Mouse (Mus musculus): ENCODE results near the gene Crtc1. TPM values are rescaled to one million over a fixed set of nuclear protein-coding genes. Genes with fewer than 3 reads are reported as not detected.

Gene Crtc1
- total RNA-seq, 2 experiments from 2014 or later = 2.7 to 9.3 TPM

- peak; percentile 75 for ATAC-seq (replicated peaks; ENCODE audit: poor library complexity)
These were observed 86.1 kb downstream of the Crtc1 start, which contains the start of gene Upf1 for GRCm38 (mm10) chr8:70353194-70353817. Upf1 (minus strand) TSS chr8:70353278.

- ATAC-seq (replicated peaks; ENCODE audit: poor library complexity) = no peak
These were observed 86.7 kb downstream of the Crtc1 start for GRCm38 (mm10) chr8:70352657-70353151.

DNA sequence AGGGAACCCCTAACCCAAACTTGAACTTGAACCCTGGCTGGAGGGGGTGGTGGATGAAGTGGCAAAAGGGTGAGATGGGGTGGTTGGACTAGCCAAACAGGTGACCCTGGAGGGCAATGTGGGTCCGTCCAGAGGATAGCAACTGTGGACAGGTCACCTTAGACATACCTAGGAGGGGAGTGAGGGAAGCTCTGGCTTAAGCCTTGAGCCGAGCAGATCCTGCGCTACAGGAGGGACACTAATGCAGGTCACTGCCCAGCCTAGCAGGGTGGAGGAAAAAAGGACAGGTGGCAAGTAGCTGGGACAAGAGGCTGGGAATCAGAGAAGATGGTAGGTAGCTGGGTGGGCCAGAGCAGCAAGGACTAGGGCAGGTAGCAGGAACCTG is 87.4 kb downstream of the Crtc1 start:
- ATAC-seq (replicated peaks; ENCODE audit: poor library complexity) = no peak

DNA sequence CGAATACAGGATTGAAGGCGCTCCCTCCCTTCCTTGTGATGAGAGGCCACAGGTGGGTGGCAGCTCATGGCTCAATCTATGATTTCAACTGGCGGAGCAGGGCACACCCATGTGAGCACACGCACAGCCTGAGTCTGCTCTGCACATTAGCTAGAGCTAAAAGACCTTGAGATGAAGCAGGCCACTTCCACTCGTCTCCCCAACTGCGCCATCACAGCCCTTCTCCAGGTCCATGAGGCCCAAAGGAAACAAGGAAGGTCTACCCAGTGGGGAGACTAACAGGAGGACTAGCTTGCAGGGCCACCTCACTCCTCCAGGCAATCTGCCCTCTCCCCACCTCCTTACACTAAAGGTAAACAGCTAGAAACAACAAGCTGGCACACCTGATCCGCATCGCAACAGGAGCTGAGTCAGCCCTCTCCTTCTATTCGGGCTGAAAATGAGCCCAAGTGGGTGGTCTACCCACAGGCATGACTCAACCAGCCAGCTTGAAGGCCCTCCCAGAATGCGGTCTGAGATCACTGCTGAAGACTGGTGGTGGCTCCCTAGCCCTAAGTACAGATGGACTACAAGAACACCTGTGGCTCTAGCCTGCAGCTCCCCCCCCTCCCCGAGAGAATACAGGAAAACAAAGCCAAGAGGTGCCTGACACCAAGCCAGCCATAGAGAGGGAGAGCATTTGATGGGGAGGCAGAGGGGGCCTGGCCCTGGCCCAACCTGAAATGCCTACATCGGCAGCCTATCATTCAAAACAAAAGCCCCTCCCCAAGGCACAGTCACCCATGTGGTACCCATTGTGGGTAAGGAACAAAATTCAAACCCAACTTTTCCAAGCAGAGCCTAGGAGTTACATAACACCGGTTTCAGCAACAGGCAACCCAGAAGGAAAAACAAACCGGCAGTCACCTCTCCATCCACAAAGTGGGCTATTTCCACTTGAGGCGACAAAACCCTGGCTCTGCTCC is 88.1 kb downstream of the Crtc1 start:
- ATAC-seq (replicated peaks; ENCODE audit: poor library complexity) = no peak

DNA sequence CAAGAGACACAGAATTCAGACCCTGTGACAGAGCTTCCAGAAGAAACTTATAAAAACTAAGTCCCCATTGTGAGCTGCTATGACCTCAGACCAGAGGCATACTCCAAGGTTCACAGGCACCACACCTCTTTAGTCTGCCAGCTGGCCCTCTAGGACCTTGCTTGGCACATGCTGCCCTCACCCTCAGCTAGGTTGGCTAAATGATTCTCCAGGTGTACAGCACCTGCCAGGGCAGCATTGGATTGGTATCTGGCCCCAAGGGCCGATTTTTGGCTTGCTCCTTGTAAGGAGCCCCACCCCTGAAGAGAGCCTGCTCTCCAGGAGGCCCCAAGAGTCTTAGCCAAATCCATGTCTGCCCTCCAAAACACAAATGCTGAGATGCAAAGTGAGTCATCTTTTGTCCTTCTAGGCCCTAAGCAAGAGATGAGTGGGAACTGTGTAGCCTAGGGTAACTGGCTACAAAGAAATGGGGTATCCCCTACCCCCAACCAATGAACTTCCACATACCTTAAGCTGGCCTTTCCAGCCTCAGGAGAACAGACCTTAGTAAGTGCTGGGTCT is 91.4 kb downstream of the Crtc1 start:
- no peak for ATAC-seq (replicated peaks; ENCODE audit: poor library complexity)

- no peak for ATAC-seq (replicated peaks; ENCODE audit: poor library complexity)
These were observed 91.9 kb downstream of the Crtc1 start for GRCm38 (mm10) chr8:70347443-70347842.

GRCm38 (mm10) chr8:70344279-70344678 is 95.1 kb downstream of the Crtc1 start:
- ATAC-seq (replicated peaks; ENCODE audit: poor library complexity) = no peak

- peak; percentile 63 for ATAC-seq (replicated peaks; ENCODE audit: poor library complexity)
These were observed 95.7 kb downstream of the Crtc1 start for GRCm38 (mm10) chr8:70343696-70344095.

DNA sequence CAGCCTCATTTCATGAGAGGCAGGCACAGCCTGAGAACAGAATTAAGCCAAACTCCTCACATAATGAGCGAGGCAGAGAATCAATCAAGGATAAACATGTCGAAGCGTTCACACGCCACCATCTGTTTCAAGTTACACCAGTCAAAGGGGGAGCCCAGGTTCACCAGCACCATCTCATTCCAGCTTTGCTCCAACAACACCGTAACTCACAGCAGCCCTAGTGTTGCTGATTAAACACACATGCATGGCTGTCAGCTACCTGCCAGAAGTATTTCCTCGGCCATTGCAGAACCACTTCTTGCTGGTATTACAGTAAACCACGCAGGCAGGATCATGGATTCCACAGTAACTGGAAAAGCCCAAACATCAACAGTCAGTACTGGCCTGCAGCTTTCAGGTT is 96.3 kb downstream of the Crtc1 start:
- no peak for ATAC-seq (replicated peaks; ENCODE audit: poor library complexity)

- ATAC-seq (replicated peaks; ENCODE audit: poor library complexity) = no peak; the same call in 1 of the 2 replicates
These were observed 97.4 kb downstream of the Crtc1 start for GRCm38 (mm10) chr8:70342007-70342406.

DNA sequence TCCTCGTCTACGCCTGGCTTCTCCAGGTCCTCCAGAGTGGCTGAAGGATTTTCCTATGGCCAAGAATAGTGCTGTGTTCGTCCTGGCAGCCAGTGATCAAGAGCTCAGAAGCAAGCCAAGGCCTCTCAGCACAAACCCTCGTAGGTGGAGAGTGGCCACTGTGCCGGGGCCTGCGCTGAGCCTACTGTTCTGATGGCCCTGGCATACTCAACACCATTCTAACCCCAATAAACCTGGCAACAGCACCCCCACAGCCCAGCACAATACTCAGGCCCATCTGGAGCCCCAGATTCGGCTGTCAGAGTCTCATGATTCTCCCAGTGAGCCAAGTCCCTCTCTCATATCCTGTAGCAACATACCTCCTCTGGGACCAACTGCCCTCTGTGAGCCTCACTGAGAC is 98.7 kb downstream of the Crtc1 start:
- ATAC-seq (replicated peaks; ENCODE audit: poor library complexity) = no peak

DNA sequence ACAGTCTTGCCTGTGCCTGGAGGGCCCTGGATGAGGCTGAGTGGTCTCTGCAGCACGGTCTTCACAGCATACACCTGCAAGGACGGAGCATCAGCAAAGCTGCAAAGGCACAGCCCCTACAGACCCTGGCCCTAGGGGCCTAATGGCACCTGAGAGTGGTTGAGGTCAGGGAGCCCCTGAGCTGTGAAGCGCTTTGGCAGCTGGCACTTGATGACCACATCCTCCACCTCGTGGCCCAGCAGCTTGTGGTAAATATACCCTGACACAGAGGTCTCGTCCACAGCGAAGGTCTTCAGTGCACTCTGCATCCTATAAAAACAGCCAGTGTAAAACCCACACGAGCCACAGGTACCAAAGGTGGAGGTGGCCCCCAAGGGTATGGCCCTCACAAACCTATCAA is 100.4 kb downstream of the Crtc1 start:
- no peak for ATAC-seq (replicated peaks; ENCODE audit: poor library complexity)

GRCm38 (mm10) chr8:70332878-70333202 is 106.5 kb downstream of the Crtc1 start:
- ATAC-seq (replicated peaks; ENCODE audit: poor library complexity) = no peak

Other genes with a start within 250 kb of the Crtc1 start
- 2.5 and 2.8 TPM in 2 replicates for gene Slc25a42, start 227.3 kb downstream of the Crtc1 start, total RNA-seq (2015)
- gene Slc25a42, start 227.3 kb downstream of the Crtc1 start, total RNA-seq (2017) = 1.4 and 2.4 TPM in 2 replicates
- 32.2 and 53.8 TPM in 2 replicates for gene Sugp2, start 205.4 kb downstream of the Crtc1 start, total RNA-seq (2015)
- gene Sugp2, start 205.4 kb downstream of the Crtc1 start, total RNA-seq (2017) = 44.2 and 45.7 TPM in 2 replicates
- gene Armc6, start 205.1 kb downstream of the Crtc1 start, total RNA-seq (2015) = 7.1 and 9.2 TPM in 2 replicates
- 3.2 and 5.3 TPM in 2 replicates for gene Armc6, start 205.1 kb downstream of the Crtc1 start, total RNA-seq (2017)
- gene Homer3, start 156.8 kb downstream of the Crtc1 start, total RNA-seq (2015) = 4.2 and 5.8 TPM in 2 replicates
- 8.9 and 9.9 TPM in 2 replicates for gene Homer3, start 156.8 kb downstream of the Crtc1 start, total RNA-seq (2017)
- gene Ddx49, start 137.1 kb downstream of the Crtc1 start, total RNA-seq (2015) = 42.7 and 44.7 TPM in 2 replicates
- 163 and 172 TPM in 2 replicates for gene Ddx49, start 137.1 kb downstream of the Crtc1 start, total RNA-seq (2017)
- 214 and 223 TPM in 2 replicates for gene Cope, start 137.1 kb downstream of the Crtc1 start, total RNA-seq (2015)
- gene Cope, start 137.1 kb downstream of the Crtc1 start, total RNA-seq (2017) = 129 and 151 TPM in 2 replicates
- not detected in 2 replicates for gene Cers1, start 123.8 kb downstream of the Crtc1 start, total RNA-seq (2015)
- not detected in 2 replicates for gene Cers1, start 123.8 kb downstream of the Crtc1 start, total RNA-seq (2017)
- gene Gdf1, start 109.8 kb downstream of the Crtc1 start, total RNA-seq (2015) = not detected in 2 replicates
- not detected in 2 replicates for gene Gdf1, start 109.8 kb downstream of the Crtc1 start, total RNA-seq (2017)
- 13.9 and 15.3 TPM in 2 replicates for gene Upf1, start 86.3 kb downstream of the Crtc1 start, total RNA-seq (2015)
- gene Upf1, start 86.3 kb downstream of the Crtc1 start, total RNA-seq (2017) = 32.3 and 32.5 TPM in 2 replicates
- gene Comp, start 66.0 kb downstream of the Crtc1 start, total RNA-seq (2015) = not detected in 2 replicates
- 0.07 TPM in 1 of 2 replicates, not detected in the other for gene Comp, start 66.0 kb downstream of the Crtc1 start, total RNA-seq (2017)
- 4.7 and 5.1 TPM in 2 replicates for gene Klhl26, start 37.4 kb upstream of the Crtc1 start, total RNA-seq (2015)
- gene Klhl26, start 37.4 kb upstream of the Crtc1 start, total RNA-seq (2017) = 3.5 and 3.6 TPM in 2 replicates
- gene Tmem59l, start 47.8 kb upstream of the Crtc1 start, total RNA-seq (2015) = not detected in 2 replicates
- gene Tmem59l, start 47.8 kb upstream of the Crtc1 start, total RNA-seq (2017) = not detected in 2 replicates
- not detected in 2 replicates for gene Crlf1, start 53.6 kb upstream of the Crtc1 start, total RNA-seq (2015)
- not detected in 2 replicates for gene Crlf1, start 53.6 kb upstream of the Crtc1 start, total RNA-seq (2017)
- 40.6 and 41.3 TPM in 2 replicates for gene Rex1bd, start 67.2 kb upstream of the Crtc1 start, total RNA-seq (2015)
- 42.1 and 50.4 TPM in 2 replicates for gene Rex1bd, start 67.2 kb upstream of the Crtc1 start, total RNA-seq (2017)
- 3,077 and 3,244 TPM in 2 replicates for gene Uba52, start 71.2 kb upstream of the Crtc1 start, total RNA-seq (2015)
- gene Uba52, start 71.2 kb upstream of the Crtc1 start, total RNA-seq (2017) = 4,035 and 5,307 TPM in 2 replicates
- gene Fkbp8, start 88.1 kb upstream of the Crtc1 start, total RNA-seq (2015) = 74.6 and 90.4 TPM in 2 replicates
- 114 and 133 TPM in 2 replicates for gene Fkbp8, start 88.1 kb upstream of the Crtc1 start, total RNA-seq (2017)
- 88.0 and 106 TPM in 2 replicates for gene Kxd1, start 88.4 kb upstream of the Crtc1 start, total RNA-seq (2015)
- gene Kxd1, start 88.4 kb upstream of the Crtc1 start, total RNA-seq (2017) = 63.1 and 84.4 TPM in 2 replicates
- 8.5 and 8.7 TPM in 2 replicates for gene Ell, start 99.9 kb upstream of the Crtc1 start, total RNA-seq (2015)
- gene Ell, start 99.9 kb upstream of the Crtc1 start, total RNA-seq (2017) = 9.1 and 9.5 TPM in 2 replicates
- 26.1 and 39.0 TPM in 2 replicates for gene Isyna1, start 154.8 kb upstream of the Crtc1 start, total RNA-seq (2015)
- gene Isyna1, start 154.8 kb upstream of the Crtc1 start, total RNA-seq (2017) = 42.9 and 45.4 TPM in 2 replicates
- gene Ssbp4, start 169.3 kb upstream of the Crtc1 start, total RNA-seq (2015) = 31.6 and 40.7 TPM in 2 replicates
- 40.2 and 69.7 TPM in 2 replicates for gene Ssbp4, start 169.3 kb upstream of the Crtc1 start, total RNA-seq (2017)
- 6.2 and 12.9 TPM in 2 replicates for gene Lrrc25, start 176.6 kb upstream of the Crtc1 start, total RNA-seq (2015)
- 4.7 and 5.4 TPM in 2 replicates for gene Lrrc25, start 176.6 kb upstream of the Crtc1 start, total RNA-seq (2017)
- not detected in 2 replicates for gene Gdf15, start 192.9 kb upstream of the Crtc1 start, total RNA-seq (2015)
- not detected in 2 replicates for gene Gdf15, start 192.9 kb upstream of the Crtc1 start, total RNA-seq (2017)
- 11.7 and 11.8 TPM in 2 replicates for gene Pgpep1, start 220.8 kb upstream of the Crtc1 start, total RNA-seq (2015)
- 3.6 and 5.2 TPM in 2 replicates for gene Pgpep1, start 220.8 kb upstream of the Crtc1 start, total RNA-seq (2017)
- 121 and 125 TPM in 2 replicates for gene Lsm4, start 233.7 kb upstream of the Crtc1 start, total RNA-seq (2015)
- 214 and 249 TPM in 2 replicates for gene Lsm4, start 233.7 kb upstream of the Crtc1 start, total RNA-seq (2017)